Mouse (Mus musculus): Measurements from ENCODE around the gene Afap1l2.

- TF ChIP-seq CTCF (IDR thresholded peaks at IDR 0.05) = no peak
- no peak for TF ChIP-seq EP300 (IDR thresholded peaks at IDR 0.05)
These were observed 18.5 kb upstream of the Afap1l2 start for GRCm38 (mm10) chr19:57026501-57026900.

All from lung, postnatal 0 days (tissue).